ENCODE assay signal across 8 mouse cellular contexts in genomic region chr11:115810377-115810776, GRCm38 (mm10). TPM values are rescaled to one million over a fixed set of nuclear protein-coding genes. Genes with fewer than 3 reads are reported as not detected.
DNase-seq lines count a peak whose midpoint lies in the region; ATAC-seq and TF ChIP-seq lines count a peak whose summit lies in the region.
"Had no signal": no experiment of that assay in that cellular context is flagged by ENCODE, and none has a peak within 500 bp of the region (broad histone marks: within the 10 kb centered on the region; RNA-seq: fewer than 3 reads in every experiment).

No protein-coding gene starts in this region.

- no peaks in the 10 kb centered on the region for H3K9me3 ChIP-seq in forebrain, embryonic 16.5 days (ENCODE audit: control insufficient read depth, low read length)
- H3K9me3 ChIP-seq in intestine, embryonic 15.5 days, result no peaks in the 10 kb centered on the region
- no peaks in the 10 kb centered on the region for H3K9me3 ChIP-seq in liver, embryonic 15.5 days (replicated peaks)
- H3K9me3 ChIP-seq in stomach, embryonic 15.5 days, result no peaks in the 10 kb centered on the region
- H3K9me3 ChIP-seq: midbrain, embryonic 12.5 days had no signal

- no peak for TF ChIP-seq POLR2A in cerebellum, adult 2 months (IDR thresholded peaks at IDR 0.05; ENCODE audit: borderline replicate concordance, insufficient read depth, low read length)

- peak overlapping the region; percentile 97 for H3K4me3 ChIP-seq in brown adipose tissue, adult 24 weeks (ENCODE audit: insufficient read depth, low read depth, low read length)
- no peak overlapping the region for H3K4me3 ChIP-seq in forebrain, embryonic 16.5 days (replicated peaks; ENCODE audit: low read length)
- H3K4me3 ChIP-seq in intestine, embryonic 15.5 days (replicated peaks), result peak overlapping the region; percentile 13
- H3K4me3 ChIP-seq in liver, embryonic 15.5 days (replicated peaks), result peak overlapping the region; percentile 2; the same call in 1 of the 2 replicates
- H3K4me3 ChIP-seq in stomach, embryonic 15.5 days (replicated peaks), result peak overlapping the region; percentile 81
- H3K4me3 ChIP-seq in cerebellum, adult 2 months (replicated peaks; ENCODE audit: insufficient read depth, low read depth, low read length), result no peak overlapping the region
- H3K4me3 ChIP-seq: midbrain, embryonic 12.5 days had no signal

- no peak for DNase-seq in cerebellum, postnatal 4 days (ENCODE audit: low spot score in 2 of 2)
- no peak for DNase-seq in cerebellum, adult 2 months

- no peaks in the 10 kb centered on the region for H3K36me3 ChIP-seq in forebrain, embryonic 16.5 days (ENCODE audit: control insufficient read depth, insufficient read depth)
- peaks cover 11% of the 10 kb centered on the region for H3K36me3 ChIP-seq in intestine, embryonic 15.5 days
- peaks cover 38% of the 10 kb centered on the region for H3K36me3 ChIP-seq in liver, embryonic 15.5 days (replicated peaks)
- H3K36me3 ChIP-seq in stomach, embryonic 15.5 days, result peaks cover 18% of the 10 kb centered on the region; the same call in 1 of the 2 replicates

- WGBS in forebrain, embryonic 16.5 days, result 65% methylated on average over 14 of the region's 14 CpGs
- 53% methylated on average over 14 of the region's 14 CpGs for WGBS in intestine, embryonic 15.5 days
- WGBS in liver, embryonic 15.5 days (ENCODE audit: insufficient replicate concordance), result 77% methylated on average over 14 of the region's 14 CpGs
- 54% methylated on average over 14 of the region's 14 CpGs for WGBS in stomach, embryonic 15.5 days
- 73% methylated on average over 14 of the region's 14 CpGs for WGBS in cerebellum, adult 2 months

- no peak overlapping the region for H3K9ac ChIP-seq in forebrain, embryonic 16.5 days (replicated peaks; ENCODE audit: low read depth, low read length)
- H3K9ac ChIP-seq in intestine, embryonic 15.5 days, result 0 out of 2 replicates have a peak overlapping the region, but pooled peaks have one; percentile 12
- H3K9ac ChIP-seq in liver, embryonic 15.5 days, result no peak overlapping the region
- 0 out of 2 replicates have a peak overlapping the region, but pooled peaks have one; percentile 16 for H3K9ac ChIP-seq in stomach, embryonic 15.5 days
- H3K9ac ChIP-seq: midbrain, embryonic 12.5 days had no signal

- ATAC-seq in forebrain, embryonic 16.5 days, result no peak
- ATAC-seq in intestine, embryonic 15.5 days, result no peak
- no peak for ATAC-seq in liver, embryonic 15.5 days (ENCODE audit: insufficient read depth)
- ATAC-seq in stomach, embryonic 15.5 days (ENCODE audit: insufficient read depth, low FRiP score, low read depth), result no peak

- no peaks in the 10 kb centered on the region for H3K27me3 ChIP-seq in forebrain, embryonic 16.5 days (replicated peaks; ENCODE audit: control insufficient read depth, insufficient read depth, low read length)
- no peaks in the 10 kb centered on the region for H3K27me3 ChIP-seq in intestine, embryonic 15.5 days (replicated peaks)
- H3K27me3 ChIP-seq in liver, embryonic 15.5 days, result no peaks in the 10 kb centered on the region
- no peaks in the 10 kb centered on the region for H3K27me3 ChIP-seq in stomach, embryonic 15.5 days (replicated peaks)
- no peaks in the 10 kb centered on the region for H3K27me3 ChIP-seq in cerebellum, adult 2 months (ENCODE audit: control insufficient read depth, insufficient read depth, low read length)
- H3K27me3 ChIP-seq: midbrain, embryonic 12.5 days had no signal

- H3K4me2 ChIP-seq in forebrain, embryonic 16.5 days (ENCODE audit: low read length), result 0 out of 2 replicates have a peak overlapping the region, but pooled peaks have one; percentile 0
- H3K4me2 ChIP-seq in intestine, embryonic 15.5 days (replicated peaks), result peak overlapping the region; percentile 86
- H3K4me2 ChIP-seq in liver, embryonic 15.5 days, result peak overlapping the region; percentile 100
- H3K4me2 ChIP-seq in stomach, embryonic 15.5 days, result peak overlapping the region; percentile 90
- H3K4me2 ChIP-seq: midbrain, embryonic 12.5 days had no signal

- H3K27ac ChIP-seq in brown adipose tissue, adult 24 weeks (replicated peaks; ENCODE audit: low read depth, low read length), result peak overlapping the region; percentile 96
- no peak overlapping the region for H3K27ac ChIP-seq in forebrain, embryonic 16.5 days (ENCODE audit: low read length)
- no peak overlapping the region for H3K27ac ChIP-seq in intestine, embryonic 15.5 days
- peak overlapping the region; percentile 59 for H3K27ac ChIP-seq in liver, embryonic 15.5 days (replicated peaks)
- peak overlapping the region; percentile 76 for H3K27ac ChIP-seq in stomach, embryonic 15.5 days
- H3K27ac ChIP-seq in cerebellum, adult 2 months (ENCODE audit: insufficient read depth, low read length), result no peak overlapping the region
- H3K27ac ChIP-seq: midbrain, embryonic 12.5 days had no signal

- TF ChIP-seq CTCF in cerebellum, adult 2 months (IDR thresholded peaks at IDR 0.05; ENCODE audit: borderline replicate concordance, insufficient read depth, low read depth, low read length), result no peak

- H3K4me1 ChIP-seq in brown adipose tissue, adult 24 weeks (ENCODE audit: control insufficient read depth, insufficient read depth, insufficient read length, low read length), result peaks cover 13% of the 10 kb centered on the region
- H3K4me1 ChIP-seq in forebrain, embryonic 16.5 days (replicated peaks; ENCODE audit: control insufficient read depth, insufficient read depth, low read length), result peaks cover 50% of the 10 kb centered on the region
- peaks cover 62% of the 10 kb centered on the region for H3K4me1 ChIP-seq in intestine, embryonic 15.5 days (replicated peaks)
- peaks cover 93% of the 10 kb centered on the region for H3K4me1 ChIP-seq in liver, embryonic 15.5 days (replicated peaks)
- peaks cover 57% of the 10 kb centered on the region for H3K4me1 ChIP-seq in stomach, embryonic 15.5 days
- H3K4me1 ChIP-seq in cerebellum, adult 2 months (ENCODE audit: control insufficient read depth, insufficient read depth, low read length), result peaks cover 5% of the 10 kb centered on the region; the same call in 1 of the 2 replicates

RNA-seq across cellular contexts. Expression of gene Caskin2, which starts 3.1 kb away (rescaled TPM):
- 8.8 and 10.4 TPM in 2 replicates for polyA plus RNA-seq in brown adipose tissue, adult 24 weeks (2012; ENCODE audit: insufficient read depth, insufficient read length, missing spikeins)
- polyA plus RNA-seq in forebrain, embryonic 16.5 days (2015; fragmentation: Nextera tagmentation; extraction: Ambion mirVana), result 9.1 and 11.2 TPM in 2 replicates
- polyA plus RNA-seq in intestine, embryonic 15.5 days (2015; fragmentation: Nextera tagmentation; extraction: Ambion mirVana), result 12.0 and 12.1 TPM in 2 replicates
- polyA plus RNA-seq in liver, embryonic 15.5 days (2015; fragmentation: Nextera tagmentation; extraction: Ambion mirVana), result 5.7 and 6.7 TPM in 2 replicates
- polyA plus RNA-seq in stomach, embryonic 15.5 days (2015; fragmentation: Nextera tagmentation; extraction: Ambion mirVana), result 11.7 and 13.1 TPM in 2 replicates
- 16.5 and 17.1 TPM in 2 replicates for polyA plus RNA-seq in cerebellum, adult 2 months (2012; rRNA removed)

RNA-seq across cellular contexts. Expression of gene Tsen54, which starts 4.1 kb away (rescaled TPM):
- 6.1 and 6.8 TPM in 2 replicates for polyA plus RNA-seq in brown adipose tissue, adult 24 weeks (2012; ENCODE audit: insufficient read depth, insufficient read length, missing spikeins)
- 25.8 and 28.3 TPM in 2 replicates for polyA plus RNA-seq in forebrain, embryonic 16.5 days (2015; fragmentation: Nextera tagmentation; extraction: Ambion mirVana)
- 31.3 and 34.9 TPM in 2 replicates for polyA plus RNA-seq in intestine, embryonic 15.5 days (2015; fragmentation: Nextera tagmentation; extraction: Ambion mirVana)
- polyA plus RNA-seq in liver, embryonic 15.5 days (2015; fragmentation: Nextera tagmentation; extraction: Ambion mirVana), result 13.7 and 18.7 TPM in 2 replicates
- 28.2 and 30.6 TPM in 2 replicates for polyA plus RNA-seq in stomach, embryonic 15.5 days (2015; fragmentation: Nextera tagmentation; extraction: Ambion mirVana)
- polyA plus RNA-seq in cerebellum, adult 2 months (2012; rRNA removed), result 21.1 and 25.0 TPM in 2 replicates

RNA-seq across cellular contexts. Expression of gene Llgl2, which starts 13.5 kb away (rescaled TPM):
- polyA plus RNA-seq in brown adipose tissue, adult 24 weeks (2012; ENCODE audit: insufficient read depth, insufficient read length, missing spikeins), result 4.0 and 5.5 TPM in 2 replicates
- 1.3 and 2.0 TPM in 2 replicates for polyA plus RNA-seq in forebrain, embryonic 16.5 days (2015; fragmentation: Nextera tagmentation; extraction: Ambion mirVana)
- 77.2 and 80.6 TPM in 2 replicates for polyA plus RNA-seq in intestine, embryonic 15.5 days (2015; fragmentation: Nextera tagmentation; extraction: Ambion mirVana)
- polyA plus RNA-seq in liver, embryonic 15.5 days (2015; fragmentation: Nextera tagmentation; extraction: Ambion mirVana), result 11.9 and 16.2 TPM in 2 replicates
- 60.4 and 61.5 TPM in 2 replicates for polyA plus RNA-seq in stomach, embryonic 15.5 days (2015; fragmentation: Nextera tagmentation; extraction: Ambion mirVana)
- 1.8 and 2.5 TPM in 2 replicates for polyA plus RNA-seq in cerebellum, adult 2 months (2012; rRNA removed)

RNA-seq across cellular contexts. Expression of gene Tmem94, which starts 45.1 kb away (rescaled TPM):
- polyA plus RNA-seq in brown adipose tissue, adult 24 weeks (2012; ENCODE audit: insufficient read depth, insufficient read length, missing spikeins), result 18.0 and 23.0 TPM in 2 replicates
- polyA plus RNA-seq in forebrain, embryonic 16.5 days (2015; fragmentation: Nextera tagmentation; extraction: Ambion mirVana), result 29.1 and 29.8 TPM in 2 replicates
- polyA plus RNA-seq in intestine, embryonic 15.5 days (2015; fragmentation: Nextera tagmentation; extraction: Ambion mirVana), result 18.6 and 20.8 TPM in 2 replicates
- 9.9 and 10.1 TPM in 2 replicates for polyA plus RNA-seq in liver, embryonic 15.5 days (2015; fragmentation: Nextera tagmentation; extraction: Ambion mirVana)
- 19.9 and 20.7 TPM in 2 replicates for polyA plus RNA-seq in stomach, embryonic 15.5 days (2015; fragmentation: Nextera tagmentation; extraction: Ambion mirVana)
- 54.2 and 57.4 TPM in 2 replicates for polyA plus RNA-seq in cerebellum, adult 2 months (2012; rRNA removed)

RNA-seq across cellular contexts. Expression of gene Myo15b, which starts 47.8 kb away (rescaled TPM):
- polyA plus RNA-seq in brown adipose tissue, adult 24 weeks (2012; ENCODE audit: insufficient read depth, insufficient read length, missing spikeins), result not detected in 2 replicates
- 0.18 TPM in 1 of 2 replicates, not detected in the other for polyA plus RNA-seq in forebrain, embryonic 16.5 days (2015; fragmentation: Nextera tagmentation; extraction: Ambion mirVana)
- polyA plus RNA-seq in intestine, embryonic 15.5 days (2015; fragmentation: Nextera tagmentation; extraction: Ambion mirVana), result 95.2 and 111 TPM in 2 replicates
- polyA plus RNA-seq in liver, embryonic 15.5 days (2015; fragmentation: Nextera tagmentation; extraction: Ambion mirVana), result 0.45 and 0.46 TPM in 2 replicates
- 17.8 and 24.7 TPM in 2 replicates for polyA plus RNA-seq in stomach, embryonic 15.5 days (2015; fragmentation: Nextera tagmentation; extraction: Ambion mirVana)
- polyA plus RNA-seq in cerebellum, adult 2 months (2012; rRNA removed), result 0.16 and 0.32 TPM in 2 replicates

Comparison
In these comparisons a context has a peak if more than half of its experiments do, and no peak if none do; other contexts are left out.
1. H3K27ac ChIP-seq: peak in brown adipose tissue, adult 24 weeks (single experiment), liver, embryonic 15.5 days (single experiment) and stomach, embryonic 15.5 days (single experiment); none in forebrain, embryonic 16.5 days (single experiment), intestine, embryonic 15.5 days (single experiment) and cerebellum, adult 2 months (single experiment).
2. H3K4me3 ChIP-seq: peak in brown adipose tissue, adult 24 weeks (single experiment), intestine, embryonic 15.5 days (single experiment), liver, embryonic 15.5 days (single experiment) and stomach, embryonic 15.5 days (single experiment); none in forebrain, embryonic 16.5 days (single experiment) and cerebellum, adult 2 months (single experiment).
3. H3K4me2 ChIP-seq: peak in every context shown above with its lines; median percentile 100 in liver, embryonic 15.5 days; 90 in stomach, embryonic 15.5 days; 86 in intestine, embryonic 15.5 days; 0 in forebrain, embryonic 16.5 days.
4. H3K9ac ChIP-seq: peak in intestine, embryonic 15.5 days (single experiment) and stomach, embryonic 15.5 days (single experiment); none in forebrain, embryonic 16.5 days (single experiment) and liver, embryonic 15.5 days (single experiment).